Mouse (Mus musculus) brain, embryonic 14.5 days (tissue): ENCODE measurements around the gene Supt5.

Experiments
- CTCF ChIP-seq: fragments of 200-500 bp; IDR thresholded peaks from 2 replicates; pipeline ENCODE4 v1.5.1; 2012; ENCODE audit warnings: inconsistent platforms, mild to moderate bottlenecking, moderate library complexity, borderline replicate concordance; ENCODE audit not compliant: insufficient read depth, insufficient read length; ENCODE audit errors: extremely low read depth
- POLR2A ChIP-seq: fragments of 200-500 bp; IDR thresholded peaks from 2 replicates; pipeline ENCODE4 v1.6.1; 2012; ENCODE audit warnings: mild to moderate bottlenecking, inconsistent platforms, borderline replicate concordance; ENCODE audit not compliant: poor library complexity, insufficient read depth, insufficient read length, severe bottlenecking; ENCODE audit errors: extremely low read depth

GRCm38 (mm10) chr7:28375176-28375921 lies 36.8 kb upstream of the Supt5 start:
- TF ChIP-seq CTCF = no peak
- peak; percentile 79 for TF ChIP-seq POLR2A
